Mouse (Mus musculus) midbrain, embryonic 11.5 days (tissue): Measurements from ENCODE around the gene Rnf7. TPM values are rescaled to one million over a fixed set of nuclear protein-coding genes. Genes with fewer than 3 reads are reported as not detected.
"Not testable (repeated sequence)": the region's sequence is repeated elsewhere in the genome, so short reads cannot be mapped to it uniquely, and the experiment has no call there.

Experiments used
- ATAC-seq: fragments of 200-750 bp; cut with Nextera tagmentation; 2 replicates; pipeline ENCODE4 v1.8.0; 2017; ENCODE audit warnings: moderate TSS enrichment, moderate library complexity; ENCODE audit not compliant: low FRiP score
- DNase-seq: peaks from one replicate; pipeline ENCODE4 v3.0.0; 2015; ENCODE audit warnings: low spot score; ENCODE audit errors: missing footprints
- H3K27ac ChIP-seq: fragments of 300-500 bp; sonication (generic); 2 replicates; pipeline ENCODE4 v1.5.1; 2014; ENCODE audit warnings: low read depth, low read length
- H3K27me3 ChIP-seq: fragments of 300-500 bp; sonication (generic); 2 replicates; pipeline ENCODE4 v1.6.1; 2014; ENCODE audit warnings: mild to moderate bottlenecking, low read length, moderate library complexity, mixed read lengths; ENCODE audit not compliant: control insufficient read depth, insufficient read depth
- H3K36me3 ChIP-seq: fragments of 300-500 bp; sonication (generic); 2 replicates; pipeline ENCODE4 v1.6.1; 2014; ENCODE audit warnings: mild to moderate bottlenecking, low read length, moderate library complexity, mixed read lengths; ENCODE audit not compliant: control insufficient read depth, insufficient read depth
- H3K4me1 ChIP-seq: fragments of 300-500 bp; sonication (generic); 2 replicates; pipeline ENCODE4 v1.6.1; 2014; ENCODE audit warnings: low read length; ENCODE audit not compliant: control insufficient read depth, insufficient read depth
- H3K4me2 ChIP-seq: fragments of 300-500 bp; sonication (generic); 2 replicates; pipeline ENCODE4 v1.6.1; 2014; ENCODE audit warnings: mild to moderate bottlenecking, moderate library complexity
- H3K4me3 ChIP-seq: fragments of 300-500 bp; sonication (generic); 2 replicates; pipeline ENCODE4 v1.5.1; 2014; ENCODE audit warnings: low read depth, low read length
- H3K9ac ChIP-seq: fragments of 300-500 bp; sonication (generic); 2 replicates; pipeline ENCODE4 v1.6.1; 2014; ENCODE audit warnings: low read length
- H3K9me3 ChIP-seq: fragments of 300-500 bp; sonication (generic); 2 replicates; pipeline ENCODE4 v1.6.1; 2016; ENCODE audit warnings: low read length; ENCODE audit not compliant: control insufficient read depth
- WGBS: fragments of 180-500 bp; shearing (Covaris S2); extraction: QIAGEN DNeasy Blood & Tissue Kit; methylation state at CpG from one replicate; pipeline ENCODE4 v1.1.7; 2014; 5-methylcytosine and 5-hydroxymethylcytosine counted together
- polyA plus RNA-seq: library from polyadenylated mRNA; unstranded; fragments of >200 nt; fragmentation: Nextera tagmentation; extraction: Ambion mirVana; gene quantifications from 2 replicates; pipeline ENCODE4 v1.2.1, GENCODE M21; 2014

The Rnf7 gene
- polyA plus RNA-seq, 1 experiment from 2014 or later, result 294 TPM

- WGBS, result 75% methylated on average over 3 of the region's 3 CpGs
- no peaks in the 10 kb centered on the region for H3K4me1 ChIP-seq
- no peak overlapping the region for H3K27ac ChIP-seq
- H3K4me2 ChIP-seq, result no peak overlapping the region
- no peak for DNase-seq
- no peaks in the 10 kb centered on the region for H3K9me3 ChIP-seq
- H3K27me3 ChIP-seq, result no peaks in the 10 kb centered on the region
- H3K9ac ChIP-seq, result no peak overlapping the region
- H3K4me3 ChIP-seq, result no peak overlapping the region
- ATAC-seq, result no peak
- no peaks in the 10 kb centered on the region for H3K36me3 ChIP-seq
Observed at GRCm38 (mm10) chr9:96483028-96483427, 4.6 kb upstream of the Rnf7 start.

GRCm38 (mm10) chr9:96472356-96472755 lies 6.1 kb downstream of the Rnf7 start:
- H3K4me3 ChIP-seq, result no peak overlapping the region
- no peak overlapping the region for H3K9ac ChIP-seq
- no peak overlapping the region for H3K27ac ChIP-seq
- H3K36me3 ChIP-seq, result peaks cover 4% of the 10 kb centered on the region; the same call in 1 of the 2 replicates
- H3K9me3 ChIP-seq, result no peaks in the 10 kb centered on the region
- no peak overlapping the region for H3K4me2 ChIP-seq
- 79% methylated on average over 3 of the region's 3 CpGs for WGBS
- no peaks in the 10 kb centered on the region for H3K27me3 ChIP-seq
- H3K4me1 ChIP-seq, result peaks cover 4% of the 10 kb centered on the region; the same call in 1 of the 2 replicates
- DNase-seq, result no peak
- ATAC-seq, result no peak

GRCm38 (mm10) chr9:96471681-96472080 lies 6.8 kb downstream of the Rnf7 start:
- not testable (repeated sequence) for ATAC-seq, H3K27me3 ChIP-seq, H3K4me2 ChIP-seq, H3K4me3 ChIP-seq, DNase-seq, H3K27ac ChIP-seq, H3K9ac ChIP-seq, H3K9me3 ChIP-seq, H3K36me3 ChIP-seq, H3K4me1 ChIP-seq
- 90% methylated on average over 4 of the region's 4 CpGs for WGBS

- no peak overlapping the region for H3K9ac ChIP-seq
- peaks cover 4% of the 10 kb centered on the region; the same call in 1 of the 2 replicates for H3K36me3 ChIP-seq
- DNase-seq (no peak), ATAC-seq (no peak)
- no peak overlapping the region for H3K4me2 ChIP-seq
- no peaks in the 10 kb centered on the region for H3K9me3 ChIP-seq
- no peaks in the 10 kb centered on the region for H3K27me3 ChIP-seq
- 94% methylated on average over 8 of the region's 8 CpGs for WGBS
- no peak overlapping the region for H3K4me3 ChIP-seq
- no peaks in the 10 kb centered on the region for H3K4me1 ChIP-seq
- H3K27ac ChIP-seq, result no peak overlapping the region
Observed at GRCm38 (mm10) chr9:96470266-96470974, 8.1 kb downstream of the Rnf7 start.

GRCm38 (mm10) chr9:96469556-96470265 lies 8.8 kb downstream of the Rnf7 start:
- 76% methylated on average over 8 of the region's 8 CpGs for WGBS
- DNase-seq (no peak), ATAC-seq (no peak)
- Histone ChIP-seq H3K27ac (no peak overlapping the region), H3K36me3 (peaks cover 2% of the 10 kb centered on the region; the same call in 1 of the 2 replicates), H3K9me3 (no peaks in the 10 kb centered on the region), H3K4me3 (no peak overlapping the region), H3K4me2 (no peak overlapping the region), H3K27me3 (no peaks in the 10 kb centered on the region), H3K9ac (no peak overlapping the region), H3K4me1 (no peaks in the 10 kb centered on the region)

- no peaks in the 10 kb centered on the region for H3K4me1 ChIP-seq
- H3K9ac ChIP-seq, result no peak overlapping the region
- DNase-seq (no peak), ATAC-seq (no peak)
- peaks cover 6% of the 10 kb centered on the region; the same call in 1 of the 2 replicates for H3K9me3 ChIP-seq
- no peak overlapping the region for H3K27ac ChIP-seq
- H3K27me3 ChIP-seq, result no peaks in the 10 kb centered on the region
- peaks cover 2% of the 10 kb centered on the region; the same call in 1 of the 2 replicates for H3K36me3 ChIP-seq
- H3K4me2 ChIP-seq, result no peak overlapping the region
- no peak overlapping the region for H3K4me3 ChIP-seq
- 83% methylated on average over 10 of the region's 10 CpGs for WGBS
Observed at GRCm38 (mm10) chr9:96463708-96464107, 14.8 kb downstream of the Rnf7 start.

- H3K27me3 ChIP-seq, result no peaks in the 10 kb centered on the region
- no peaks in the 10 kb centered on the region for H3K4me1 ChIP-seq
- no peak for ATAC-seq
- H3K4me3 ChIP-seq, result no peak overlapping the region
- H3K9me3 ChIP-seq, result peaks cover 6% of the 10 kb centered on the region; the same call in 1 of the 2 replicates
- no peak overlapping the region for H3K4me2 ChIP-seq
- no peak for DNase-seq
- H3K36me3 ChIP-seq, result peaks cover 2% of the 10 kb centered on the region; the same call in 1 of the 2 replicates
- 25% methylated on average over 1 of the region's 1 CpGs for WGBS
- H3K9ac ChIP-seq, result no peak overlapping the region
- H3K27ac ChIP-seq, result no peak overlapping the region
Observed at GRCm38 (mm10) chr9:96461607-96462006, 16.9 kb downstream of the Rnf7 start.

- no peaks in the 10 kb centered on the region for H3K27me3 ChIP-seq
- WGBS, result 61% methylated on average over 10 of the region's 10 CpGs
- H3K27ac ChIP-seq, result no peak overlapping the region
- peaks cover 6% of the 10 kb centered on the region; the same call in 1 of the 2 replicates for H3K9me3 ChIP-seq
- ATAC-seq, result no peak
- H3K9ac ChIP-seq, result no peak overlapping the region
- no peak for DNase-seq
- no peaks in the 10 kb centered on the region for H3K4me1 ChIP-seq
- no peak overlapping the region for H3K4me3 ChIP-seq
- no peak overlapping the region for H3K4me2 ChIP-seq
- H3K36me3 ChIP-seq, result peaks cover 2% of the 10 kb centered on the region; the same call in 1 of the 2 replicates
Observed at GRCm38 (mm10) chr9:96460117-96460865, 18.2 kb downstream of the Rnf7 start.
